Mouse (Mus musculus) stomach, postnatal 0 days (tissue): ENCODE results near the gene Tmem165.

Experiments
- CTCF ChIP-seq: IDR thresholded peaks from 2 replicates; pipeline ENCODE4 v1.5.1; 2016; ENCODE audit warnings: antibody characterized with exemption, low read depth, mild to moderate bottlenecking, moderate library complexity
- EP300 ChIP-seq: optimal IDR thresholded peaks from 2 replicates; pipeline ENCODE3; 2016; ENCODE audit warnings: antibody characterized with exemption

GRCm38 (mm10) chr5:76245419-76245818 lies 61.7 kb downstream of the Tmem165 start:
- TF ChIP-seq CTCF (no peak), EP300 (no peak)
